Mouse (Mus musculus) lung, postnatal 0 days (tissue): ENCODE measurements around the gene Tab1. TPM values are rescaled to one million over a fixed set of nuclear protein-coding genes. Genes with fewer than 3 reads are reported as not detected.
A peak's percentile ranks its signal among the peaks of the same experiment; 100 is the strongest.

ENCODE experiments used
- ATAC-seq: fragments of 200-750 bp; cut with Nextera tagmentation; 2 replicates; pipeline ENCODE4 v1.8.0; 2017; ENCODE audit warnings: moderate library complexity
- DNase-seq: peaks from one replicate; pipeline ENCODE4 v3.0.0-alpha.2; 2016; ENCODE audit warnings: low spot score
- H3K27ac ChIP-seq: fragments of 300-500 bp; sonication (generic); 2 replicates; pipeline ENCODE4 v1.5.1; 2014; ENCODE audit warnings: antibody characterized with exemption, mild to moderate bottlenecking, low read length, mixed read lengths
- H3K27me3 ChIP-seq: fragments of 300-500 bp; sonication (generic); replicated peaks from 2 replicates; pipeline ENCODE4 v1.6.1; 2014; ENCODE audit warnings: low read length, mixed read lengths; ENCODE audit not compliant: insufficient read depth
- H3K36me3 ChIP-seq: fragments of 300-500 bp; sonication (generic); 2 replicates; pipeline ENCODE4 v1.6.1; 2014; ENCODE audit warnings: low read length, mixed read lengths; ENCODE audit not compliant: insufficient read depth
- H3K4me1 ChIP-seq: fragments of 300-500 bp; sonication (generic); 2 replicates; pipeline ENCODE4 v1.6.1; 2014; ENCODE audit warnings: antibody characterized with exemption, low read depth, low read length, mixed read lengths; ENCODE audit not compliant: insufficient read depth
- H3K4me2 ChIP-seq: fragments of 300-500 bp; sonication (generic); replicated peaks from 2 replicates; pipeline ENCODE4 v1.6.1; 2014; ENCODE audit warnings: low read depth, mild to moderate bottlenecking, low read length, moderate library complexity, mixed read lengths
- H3K4me3 ChIP-seq: fragments of 300-500 bp; sonication (generic); 2 replicates; pipeline ENCODE4 v1.5.1; 2014; ENCODE audit warnings: low read depth, low read length
- H3K9ac ChIP-seq: fragments of 300-500 bp; sonication (generic); replicated peaks from 2 replicates; pipeline ENCODE4 v1.6.1; 2014; ENCODE audit warnings: low read depth, mild to moderate bottlenecking
- H3K9me3 ChIP-seq: fragments of 300-500 bp; sonication (generic); 2 replicates; pipeline ENCODE4 v1.6.1; 2016; ENCODE audit warnings: low read length, mixed read lengths
- CTCF ChIP-seq: IDR thresholded peaks from 2 replicates; pipeline ENCODE4 v1.5.1; 2016; ENCODE audit warnings: antibody characterized with exemption, mild to moderate bottlenecking
- EP300 ChIP-seq: IDR thresholded peaks from 2 replicates; pipeline ENCODE4 v1.6.1; 2016; ENCODE audit warnings: antibody characterized with exemption, mild to moderate bottlenecking, control low read depth
- WGBS: fragments of 180-500 bp; shearing (Covaris S2); extraction: QIAGEN DNeasy Blood & Tissue Kit; methylation state at CpG from one replicate; pipeline ENCODE4 v1.1.7; 2014; 5-methylcytosine and 5-hydroxymethylcytosine counted together
- polyA plus RNA-seq: library from polyadenylated mRNA; unstranded; fragments of >200 nt; fragmentation: Nextera tagmentation; extraction: Ambion mirVana; gene quantifications from 2 replicates; pipeline ENCODE4 v1.2.1, GENCODE M21; 2015

Tab1 gene
- polyA plus RNA-seq, 1 experiment from 2014 or later = 19.1 TPM

DNA sequence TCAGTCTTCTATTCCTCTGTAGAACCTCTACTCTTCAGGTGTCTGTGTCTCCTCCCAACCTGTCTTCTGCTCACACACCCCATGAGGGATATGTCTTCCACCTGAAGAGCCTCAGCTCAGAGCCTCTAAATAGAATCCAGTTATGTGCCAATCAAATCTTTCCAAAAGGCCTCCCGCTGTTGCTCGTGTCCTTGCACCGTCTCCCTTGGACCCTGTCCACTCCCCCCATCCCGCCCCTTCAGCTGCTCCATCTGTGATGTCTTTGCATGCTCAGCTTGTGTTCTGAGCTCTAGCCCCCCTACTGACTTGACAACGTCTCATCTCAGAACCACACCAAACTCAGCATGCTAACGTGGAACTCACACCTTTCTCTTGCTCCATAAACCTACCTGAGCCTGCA is 1.5 kb upstream of the Tab1 start:
- H3K4me1 ChIP-seq = peaks cover 10% of the 10 kb centered on the region; the same call in 1 of the 2 replicates
- no peak overlapping the region for H3K4me3 ChIP-seq
- H3K9ac ChIP-seq = no peak overlapping the region
- TF ChIP-seq CTCF (no peak), EP300 (no peak)
- no peak overlapping the region for H3K27ac ChIP-seq
- H3K27me3 ChIP-seq = no peaks in the 10 kb centered on the region
- DNase-seq = no peak
- no peak overlapping the region for H3K4me2 ChIP-seq
- no peaks in the 10 kb centered on the region for H3K36me3 ChIP-seq
- no peak for ATAC-seq
- WGBS = 71% methylated on average over 6 of the region's 6 CpGs
- H3K9me3 ChIP-seq = no peaks in the 10 kb centered on the region

DNA sequence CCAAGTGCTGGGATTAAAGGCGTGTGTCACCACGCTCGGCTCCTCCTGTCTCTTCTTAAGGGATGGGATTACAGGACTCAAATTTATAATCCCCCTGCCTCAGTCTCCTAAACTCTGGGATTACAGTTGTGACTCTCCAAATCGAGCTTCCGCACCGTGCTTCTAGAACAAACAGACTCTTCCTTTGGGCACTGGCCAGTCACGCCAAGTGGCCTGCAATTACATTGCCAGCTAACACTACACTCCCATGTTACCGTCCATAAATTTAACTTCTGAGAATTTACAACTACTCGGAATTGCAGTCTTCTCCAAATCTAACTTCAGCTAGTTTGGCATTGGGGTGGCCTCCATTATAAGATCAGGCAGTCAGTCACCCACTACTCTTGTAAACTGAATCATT is 475 bp upstream of the Tab1 start:
- 68% methylated on average over 9 of the region's 9 CpGs for WGBS
- DNase-seq = no peak
- no peaks in the 10 kb centered on the region for H3K27me3 ChIP-seq
- H3K27ac ChIP-seq = no peak overlapping the region
- H3K4me1 ChIP-seq = peaks cover 10% of the 10 kb centered on the region; the same call in 1 of the 2 replicates
- H3K36me3 ChIP-seq = no peaks in the 10 kb centered on the region
- H3K9ac ChIP-seq = no peak overlapping the region
- H3K4me3 ChIP-seq = peak overlapping the region; percentile 75; the same call in 1 of the 2 replicates
- no peak for TF ChIP-seq EP300
- no peak for TF ChIP-seq CTCF
- ATAC-seq = no peak
- H3K4me2 ChIP-seq = peak overlapping the region; percentile 56
- H3K9me3 ChIP-seq = no peaks in the 10 kb centered on the region

- Histone ChIP-seq H3K4me1 (peaks cover 12% of the 10 kb centered on the region; the same call in 1 of the 2 replicates), H3K4me3 (peak overlapping the region; percentile 75)
- peak; percentile 25 for ATAC-seq
Measured at GRCm38 (mm10) chr15:80133682-80134449, 939 bp downstream of the Tab1 start.

GRCm38 (mm10) chr15:80134450-80134847 is 1.5 kb downstream of the Tab1 start:
- H3K27me3 ChIP-seq = no peaks in the 10 kb centered on the region
- H3K36me3 ChIP-seq = no peaks in the 10 kb centered on the region
- H3K27ac ChIP-seq = peak overlapping the region; percentile 97
- H3K4me2 ChIP-seq = peak overlapping the region; percentile 56
- ATAC-seq = no peak
- no peaks in the 10 kb centered on the region for H3K9me3 ChIP-seq
- DNase-seq = no peak
- H3K9ac ChIP-seq = peak overlapping the region; percentile 73; the same call in 1 of the 2 replicates
- H3K4me3 ChIP-seq = peak overlapping the region; percentile 75; the same call in 1 of the 2 replicates
- peaks cover 12% of the 10 kb centered on the region; the same call in 1 of the 2 replicates for H3K4me1 ChIP-seq
- 52% methylated on average over 9 of the region's 9 CpGs for WGBS
- TF ChIP-seq EP300 (no peak), CTCF (no peak)

More at GRCm38 (mm10) chr15:80133682-80134449, 939 bp downstream of the Tab1 start:
- WGBS = 4% methylated on average over 14 of the region's 14 CpGs
- H3K27ac ChIP-seq = peak overlapping the region; percentile 97
- no peaks in the 10 kb centered on the region for H3K27me3 ChIP-seq
- H3K36me3 ChIP-seq = no peaks in the 10 kb centered on the region
- no peak for TF ChIP-seq CTCF
- TF ChIP-seq EP300 = no peak
- H3K9ac ChIP-seq = peak overlapping the region; percentile 73
- DNase-seq = peak; percentile 66
- no peaks in the 10 kb centered on the region for H3K9me3 ChIP-seq
- peak overlapping the region; percentile 56 for H3K4me2 ChIP-seq

- Histone ChIP-seq H3K4me1 (peaks cover 12% of the 10 kb centered on the region; the same call in 1 of the 2 replicates), H3K9me3 (no peaks in the 10 kb centered on the region), H3K27me3 (no peaks in the 10 kb centered on the region), H3K27ac (no peak overlapping the region), H3K4me3 (no peak overlapping the region), H3K36me3 (no peaks in the 10 kb centered on the region), H3K4me2 (no peak overlapping the region), H3K9ac (no peak overlapping the region)
- no peak for DNase-seq
- no peak for ATAC-seq
- TF ChIP-seq CTCF (no peak), EP300 (no peak)
- WGBS = 96% methylated on average over 2 of the region's 2 CpGs
Measured at GRCm38 (mm10) chr15:80135499-80135898, 2.6 kb downstream of the Tab1 start.

DNA sequence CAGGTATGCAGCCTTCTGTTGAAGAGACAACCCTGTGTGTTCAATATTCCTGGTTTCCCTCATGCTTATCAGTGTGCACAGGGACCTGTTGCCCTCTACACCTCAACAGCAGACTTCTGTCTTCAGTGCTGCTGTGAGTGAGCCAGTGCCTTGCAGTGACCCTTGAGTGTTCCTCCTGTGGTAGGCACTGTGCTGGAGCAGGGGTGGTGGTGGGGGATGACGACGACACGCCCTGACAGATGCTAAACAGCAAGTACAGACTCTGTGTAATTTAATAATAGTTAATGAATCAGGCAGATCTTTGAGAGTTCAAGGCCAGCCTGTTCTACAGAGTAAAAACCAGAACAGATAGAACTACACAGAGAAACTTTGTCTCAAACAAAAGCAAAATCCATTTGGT is 3.7 kb downstream of the Tab1 start:
- no peak overlapping the region for H3K27ac ChIP-seq
- peaks cover 16% of the 10 kb centered on the region; the same call in 1 of the 2 replicates for H3K4me1 ChIP-seq
- H3K4me3 ChIP-seq = no peak overlapping the region
- no peaks in the 10 kb centered on the region for H3K9me3 ChIP-seq
- H3K27me3 ChIP-seq = no peaks in the 10 kb centered on the region
- ATAC-seq (no peak), DNase-seq (no peak)
- no peak overlapping the region for H3K9ac ChIP-seq
- H3K4me2 ChIP-seq = no peak overlapping the region
- no peaks in the 10 kb centered on the region for H3K36me3 ChIP-seq
- WGBS = 88% methylated on average over 3 of the region's 3 CpGs
- TF ChIP-seq EP300 = no peak
- TF ChIP-seq CTCF = no peak
